Mouse (Mus musculus) brown adipose tissue, adult 24 weeks (tissue): ENCODE data around the gene Lclat1. TPM values are rescaled to one million over a fixed set of nuclear protein-coding genes. Genes with fewer than 3 reads are reported as not detected.
A peak's percentile ranks its signal among the peaks of the same experiment; 100 is the strongest.
"Not testable (repeated sequence)": the region's sequence is repeated elsewhere in the genome, so short reads cannot be mapped to it uniquely, and the experiment has no call there.

ENCODE experiments used
- H3K27ac ChIP-seq: fragments of 200-500 bp; replicated peaks from 2 replicates; pipeline ENCODE4 v1.5.1; 2012; ENCODE audit warnings: low read depth, mild to moderate bottlenecking, low read length
- H3K4me1 ChIP-seq: fragments of 200-500 bp; 2 replicates; pipeline ENCODE4 v1.6.1; 2012; ENCODE audit warnings: low read length, mixed read lengths; ENCODE audit not compliant: control insufficient read depth, insufficient read depth, insufficient read length
- H3K4me3 ChIP-seq: fragments of 200-500 bp; 2 replicates; pipeline ENCODE4 v1.5.1; 2012; ENCODE audit warnings: low read depth, mild to moderate bottlenecking, low read length, moderate library complexity; ENCODE audit not compliant: insufficient read depth
- polyA plus RNA-seq: library from polyadenylated mRNA; stranded (reverse); fragments of >200 nt; gene quantifications from 2 replicates; pipeline ENCODE4 v1.2.4, GENCODE M21; 2012; ENCODE audit not compliant: missing spikeins, insufficient read depth, insufficient read length

Gene Lclat1
- polyA plus RNA-seq, 1 experiment: 12.8 TPM

DNA sequence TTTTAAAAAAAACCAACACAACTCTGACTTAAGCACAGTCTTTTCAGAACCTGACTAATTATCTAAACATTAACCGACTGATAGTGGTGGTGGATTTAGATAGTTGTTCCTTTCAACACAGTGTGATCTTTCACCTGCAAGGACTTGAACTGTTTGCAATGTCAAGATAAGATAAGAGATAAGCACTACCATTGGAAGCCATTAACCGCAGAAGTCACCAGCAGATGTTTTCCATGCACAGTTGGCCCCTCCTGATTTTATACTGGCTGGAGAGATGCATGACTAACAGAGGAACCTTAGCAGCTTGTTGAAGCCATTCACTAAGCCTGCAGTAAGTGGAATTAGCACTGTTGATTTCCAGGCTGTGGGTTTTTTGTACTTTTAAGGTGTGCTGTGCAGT is 34.7 kb downstream of the Lclat1 start:
- no peak overlapping the region for H3K27ac ChIP-seq
- H3K4me3 ChIP-seq: no peak overlapping the region
- no peaks in the 10 kb centered on the region for H3K4me1 ChIP-seq

DNA sequence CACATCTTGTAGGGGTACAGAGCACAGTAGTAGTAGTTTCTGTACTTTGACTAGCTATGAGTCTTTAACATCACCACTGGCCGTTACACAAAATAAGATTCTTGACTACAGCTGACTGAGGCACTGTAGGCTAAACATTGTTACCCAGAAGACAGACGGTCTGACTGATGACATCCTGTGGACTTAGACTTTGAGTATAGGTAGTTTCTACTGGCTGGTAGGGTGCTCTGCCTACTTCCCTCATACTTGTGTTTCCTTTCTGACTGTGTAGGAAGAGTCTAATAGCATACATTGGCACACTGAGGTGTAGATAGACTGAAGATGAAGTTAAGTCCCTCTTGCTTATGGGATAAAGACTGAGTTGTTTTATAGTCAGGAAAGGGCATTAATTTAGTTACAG is 37.6 kb downstream of the Lclat1 start:
- Histone ChIP-seq H3K4me1 (no peaks in the 10 kb centered on the region), H3K27ac (no peak overlapping the region), H3K4me3 (no peak overlapping the region)

DNA sequence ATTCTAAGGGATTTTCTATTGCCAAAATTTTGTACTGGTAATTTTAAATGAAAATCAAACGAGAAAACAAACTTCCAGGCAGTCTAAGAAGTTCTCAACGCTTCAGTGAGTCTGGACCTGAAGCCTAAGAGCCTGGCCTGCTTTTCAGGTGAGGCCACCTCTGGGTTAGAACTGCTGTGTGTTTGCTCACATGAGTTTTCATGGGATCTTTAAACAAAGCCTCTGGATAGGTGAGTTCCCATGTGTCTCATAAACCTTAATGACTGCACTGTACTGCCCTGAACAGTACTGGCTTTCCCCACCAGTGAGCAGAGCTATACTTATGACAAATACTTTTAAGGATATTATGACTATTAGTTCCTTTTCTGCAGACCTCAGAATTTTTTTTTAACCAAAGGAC is 40.8 kb downstream of the Lclat1 start:
- Histone ChIP-seq H3K27ac (no peak overlapping the region), H3K4me1 (no peaks in the 10 kb centered on the region), H3K4me3 (no peak overlapping the region)

DNA sequence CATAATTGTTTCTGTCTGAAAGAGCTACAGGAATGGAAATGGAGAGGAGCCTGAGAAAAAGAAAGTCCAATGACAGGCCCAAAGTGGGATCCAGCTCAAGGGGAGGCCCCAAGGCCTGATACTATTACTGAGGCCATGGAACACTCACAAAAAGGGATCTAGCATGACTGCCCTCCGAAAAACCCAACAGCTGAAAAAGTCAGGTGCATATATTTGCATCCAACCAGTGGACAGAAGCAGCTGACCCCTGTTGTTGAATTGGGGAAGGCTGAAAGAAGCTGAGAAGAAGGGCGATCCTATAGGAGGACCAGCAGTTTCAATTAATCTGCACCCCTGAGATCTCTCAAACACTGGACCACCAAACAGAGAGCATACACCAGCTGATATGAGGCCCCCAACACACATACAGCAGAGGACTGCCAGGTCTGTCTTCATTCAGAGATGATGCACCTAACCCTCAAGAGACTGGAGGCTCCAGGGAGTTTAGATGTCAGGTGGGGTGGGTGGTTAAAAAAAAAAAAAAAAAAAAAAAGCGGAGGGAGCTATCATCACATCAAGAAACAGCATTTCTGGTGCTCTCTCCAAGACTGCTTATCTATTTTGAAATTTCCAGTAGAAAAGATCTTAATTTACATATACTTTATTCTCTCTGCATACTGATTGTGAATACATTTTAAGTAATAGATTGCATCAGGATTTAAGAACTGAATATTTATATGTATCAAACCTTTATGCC is 45.2 kb downstream of the Lclat1 start:
- not testable (repeated sequence) for H3K4me3 ChIP-seq, H3K27ac ChIP-seq, H3K4me1 ChIP-seq

DNA sequence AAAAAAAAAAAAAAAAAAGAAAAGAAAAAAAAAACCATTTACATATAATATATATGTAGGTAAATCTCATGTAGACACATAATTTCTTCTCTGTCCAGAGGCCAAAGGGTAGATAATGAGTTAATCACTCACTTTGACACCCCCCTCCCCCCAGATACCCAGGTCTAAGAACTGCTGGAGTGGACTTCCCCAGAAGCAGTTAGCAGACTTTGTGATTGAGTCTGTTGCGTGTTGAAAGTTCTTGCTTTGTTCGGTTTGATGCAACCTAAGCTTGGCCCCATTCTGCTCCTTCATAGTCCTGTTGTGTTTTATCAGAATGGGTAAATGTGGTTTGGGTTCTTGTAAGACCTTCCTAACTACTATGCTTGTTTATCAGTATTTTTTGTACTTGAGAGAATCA is 45.9 kb downstream of the Lclat1 start:
- H3K4me1 ChIP-seq: no peaks in the 10 kb centered on the region
- H3K27ac ChIP-seq: no peak overlapping the region
- no peak overlapping the region for H3K4me3 ChIP-seq

GRCm38 (mm10) chr17:73156606-73157005 is 48.8 kb downstream of the Lclat1 start:
- Histone ChIP-seq H3K4me1 (no peaks in the 10 kb centered on the region), H3K27ac (no peak overlapping the region), H3K4me3 (no peak overlapping the region)

GRCm38 (mm10) chr17:73161795-73162194 is 54.0 kb downstream of the Lclat1 start:
- no peaks in the 10 kb centered on the region for H3K4me1 ChIP-seq
- no peak overlapping the region for H3K27ac ChIP-seq
- no peak overlapping the region for H3K4me3 ChIP-seq

GRCm38 (mm10) chr17:73162445-73163208 is 54.8 kb downstream of the Lclat1 start:
- no peak overlapping the region for H3K4me3 ChIP-seq
- H3K27ac ChIP-seq: no peak overlapping the region
- no peaks in the 10 kb centered on the region for H3K4me1 ChIP-seq

GRCm38 (mm10) chr17:73163597-73163996 is 55.8 kb downstream of the Lclat1 start:
- H3K27ac ChIP-seq: no peak overlapping the region
- H3K4me1 ChIP-seq: no peaks in the 10 kb centered on the region
- no peak overlapping the region for H3K4me3 ChIP-seq

DNA sequence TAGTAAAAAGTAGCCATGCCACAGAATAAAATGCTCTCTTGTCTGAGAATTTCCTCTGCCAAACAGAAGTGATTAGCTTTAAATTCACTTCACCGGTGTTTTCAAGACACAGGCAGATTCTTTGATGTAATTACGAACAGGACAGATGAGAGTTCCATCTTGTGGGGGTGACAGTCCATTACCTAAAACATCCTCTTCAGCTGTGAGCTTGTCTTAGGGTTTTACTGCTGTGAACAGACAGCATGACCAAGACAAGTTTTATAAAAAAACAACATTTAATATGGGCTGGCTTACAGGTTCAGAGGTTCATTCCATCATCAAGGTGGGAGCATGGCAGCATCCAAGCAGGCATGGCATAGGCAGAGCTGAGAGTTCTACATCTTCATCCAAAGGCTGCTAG is 56.3 kb downstream of the Lclat1 start:
- H3K4me1 ChIP-seq: no peaks in the 10 kb centered on the region
- no peak overlapping the region for H3K27ac ChIP-seq
- H3K4me3 ChIP-seq: no peak overlapping the region

DNA sequence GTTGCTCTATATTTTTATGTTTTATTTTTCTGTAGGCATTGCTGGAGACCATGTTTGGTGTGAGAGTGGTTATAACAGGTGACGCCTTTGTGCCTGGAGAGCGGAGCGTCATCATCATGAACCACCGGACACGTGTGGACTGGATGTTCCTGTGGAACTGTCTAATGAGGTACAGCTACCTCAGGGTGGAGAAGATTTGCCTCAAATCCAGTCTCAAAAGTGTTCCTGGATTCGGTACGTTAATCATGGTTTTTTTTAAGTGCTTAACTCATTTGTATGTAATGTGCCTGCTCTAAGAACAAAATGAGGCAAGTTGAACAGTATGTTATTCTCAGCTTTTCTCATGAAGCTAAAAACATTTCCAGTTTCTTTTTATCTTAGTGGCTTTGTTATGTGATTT is 61.7 kb downstream of the Lclat1 start:
- H3K4me1 ChIP-seq: no peaks in the 10 kb centered on the region
- no peak overlapping the region for H3K27ac ChIP-seq
- H3K4me3 ChIP-seq: no peak overlapping the region

DNA sequence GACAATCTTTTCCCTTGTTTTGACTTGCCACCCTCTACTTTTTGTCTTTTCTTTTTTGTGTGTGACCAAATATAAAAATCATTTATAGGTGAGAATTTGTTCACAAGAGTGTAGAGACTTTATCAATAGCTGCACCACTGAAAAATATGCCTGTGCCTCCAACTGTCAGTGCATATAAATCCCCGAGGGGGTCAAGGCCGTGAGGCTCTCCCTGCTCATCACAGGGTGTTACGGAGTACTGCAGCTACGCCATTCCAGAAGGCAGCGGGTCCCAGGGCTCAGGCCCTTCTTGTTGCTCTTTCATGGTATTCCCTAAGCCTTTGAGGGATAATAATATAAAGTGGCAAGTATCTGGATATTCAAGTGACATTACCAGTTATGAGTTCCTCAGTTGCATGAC is 62.4 kb downstream of the Lclat1 start:
- no peak overlapping the region for H3K27ac ChIP-seq
- no peak overlapping the region for H3K4me3 ChIP-seq
- H3K4me1 ChIP-seq: no peaks in the 10 kb centered on the region

DNA sequence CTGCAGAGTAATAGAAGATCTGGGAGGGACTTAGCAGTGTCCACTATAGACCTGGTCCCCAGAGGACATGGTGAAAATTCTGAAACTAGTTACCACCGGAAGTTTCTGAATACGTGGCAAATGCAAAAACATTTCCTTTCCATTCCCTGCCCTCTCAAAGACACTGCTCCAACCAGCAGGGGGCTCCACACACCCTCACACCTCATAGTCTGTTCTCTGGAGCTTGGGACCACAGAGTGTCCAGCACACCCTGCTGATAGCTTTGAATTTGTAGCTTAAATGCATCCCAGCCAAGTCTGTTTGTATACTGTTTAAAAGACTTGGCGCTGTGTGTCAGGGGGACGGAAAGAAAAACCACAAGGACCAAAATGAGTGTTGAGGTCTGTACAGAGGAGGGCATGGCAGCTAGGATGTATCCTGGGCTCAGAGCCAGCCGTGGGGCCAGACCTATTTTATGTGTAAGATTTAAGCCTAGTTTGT is 66.3 kb downstream of the Lclat1 start:
- Histone ChIP-seq H3K4me1 (no peaks in the 10 kb centered on the region), H3K4me3 (no peak overlapping the region), H3K27ac (no peak overlapping the region)

DNA sequence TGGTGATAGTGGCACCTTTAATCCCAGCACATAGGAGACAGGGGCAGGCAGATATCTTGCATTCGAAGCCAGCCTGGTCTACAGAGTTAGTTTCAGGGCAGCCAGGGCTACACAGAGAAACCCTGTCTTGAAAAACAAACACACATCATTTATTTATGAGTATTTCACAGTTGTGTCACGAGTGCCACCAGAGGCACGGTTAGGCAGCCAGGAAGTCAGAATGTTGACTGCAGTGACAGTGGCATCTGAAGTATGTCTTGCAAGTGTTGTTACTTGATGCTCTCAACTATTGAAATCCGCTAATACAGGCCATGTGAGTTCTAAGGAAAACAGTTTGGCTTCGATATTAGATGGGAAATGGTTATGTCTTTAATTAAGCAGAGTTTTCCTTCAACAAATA is 67.9 kb downstream of the Lclat1 start:
- H3K4me3 ChIP-seq: no peak overlapping the region

GRCm38 (mm10) chr17:73177079-73177478 is 69.3 kb downstream of the Lclat1 start:
- H3K4me1 ChIP-seq: no peaks in the 10 kb centered on the region
- H3K27ac ChIP-seq: no peak overlapping the region
- no peak overlapping the region for H3K4me3 ChIP-seq

More for the DNA sequence above, 67.9 kb downstream of the Lclat1 start:
- Histone ChIP-seq H3K4me1 (no peaks in the 10 kb centered on the region), H3K27ac (no peak overlapping the region)

DNA sequence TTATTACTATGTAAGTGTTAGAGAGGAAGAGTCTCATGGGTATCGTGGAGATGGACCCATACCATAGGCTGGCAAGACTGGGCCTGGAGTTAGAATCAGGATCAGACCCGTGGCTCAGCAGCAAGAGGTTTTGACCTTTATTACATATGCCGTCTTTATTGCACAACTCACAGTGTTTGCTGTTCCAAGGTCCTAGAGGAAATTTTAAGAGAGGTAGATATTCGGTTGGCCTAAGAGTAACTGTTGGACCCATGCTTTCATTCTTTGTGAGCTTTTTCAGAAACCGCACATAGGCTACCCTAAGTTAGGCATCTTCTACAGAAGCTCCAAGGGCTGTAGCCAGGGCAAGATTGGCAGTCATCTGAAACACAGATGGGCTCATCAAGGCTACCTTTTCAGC is 79.1 kb downstream of the Lclat1 start:
- Histone ChIP-seq H3K4me3 (no peak overlapping the region), H3K27ac (peak overlapping the region; percentile 83), H3K4me1 (peaks cover 4% of the 10 kb centered on the region)
